Mouse (Mus musculus) spleen, adult 2 months (tissue): Measurements from ENCODE around the gene Cdh4. TPM values are rescaled to one million over a fixed set of nuclear protein-coding genes. Genes with fewer than 3 reads are reported as not detected.

Experiments
- DNase-seq, 2 experiments: peaks; one replicate each; pipeline versions ENCODE4 v3.0.0 to v3.0.0-alpha.2; 2012 to 2021; ENCODE audit warnings: low spot score in 2 of 2, low read depth in 1 of 2
- H3K27ac ChIP-seq: fragments of 200-500 bp; 2 replicates; pipeline ENCODE4 v1.5.1; 2012; ENCODE audit warnings: low read length, inconsistent platforms; ENCODE audit not compliant: insufficient read depth
- H3K27me3 ChIP-seq: fragments of 200-500 bp; 2 replicates; pipeline ENCODE4 v1.6.1; 2012; ENCODE audit warnings: mild to moderate bottlenecking, moderate library complexity, low read length, inconsistent platforms; ENCODE audit not compliant: control insufficient read depth, insufficient read depth
- H3K36me3 ChIP-seq: fragments of 200-500 bp; 2 replicates; pipeline ENCODE4 v1.6.1; 2012; ENCODE audit warnings: mild to moderate bottlenecking, low read length, inconsistent platforms; ENCODE audit not compliant: control insufficient read depth, insufficient read depth
- H3K4me1 ChIP-seq: fragments of 200-500 bp; 2 replicates; pipeline ENCODE4 v1.6.1; 2011; ENCODE audit warnings: inconsistent platforms; ENCODE audit not compliant: control insufficient read depth, insufficient read depth, insufficient read length
- H3K4me3 ChIP-seq: fragments of 200-500 bp; 2 replicates; pipeline ENCODE4 v1.5.1; 2011; ENCODE audit warnings: mild to moderate bottlenecking, inconsistent platforms; ENCODE audit not compliant: insufficient read depth, insufficient read length; ENCODE audit errors: extremely low read depth
- CTCF ChIP-seq: fragments of 200-500 bp; IDR thresholded peaks from 2 replicates; pipeline ENCODE4 v1.5.1; 2011; ENCODE audit warnings: mild to moderate bottlenecking, inconsistent platforms; ENCODE audit not compliant: insufficient read depth, insufficient read length, insufficient replicate concordance; ENCODE audit errors: extremely low read depth
- POLR2A ChIP-seq: fragments of 200-500 bp; IDR thresholded peaks from 2 replicates; pipeline ENCODE4 v1.6.1; 2011; ENCODE audit warnings: low read depth, low read length, inconsistent platforms
- WGBS: fragments of 180-500 bp; shearing (Covaris S2); methylation state at CpG from one replicate; pipeline ENCODE4 v1.1.7; 2018; 5-methylcytosine and 5-hydroxymethylcytosine counted together
- polyA plus RNA-seq: library from polyadenylated mRNA; depleted of rRNA; stranded (reverse); fragments of >200 nt; gene quantifications from 2 replicates; pipeline ENCODE4 v1.2.3, GENCODE M21; 2012

Cdh4 gene
- polyA plus RNA-seq, 1 experiment = 1.0 TPM

DNA sequence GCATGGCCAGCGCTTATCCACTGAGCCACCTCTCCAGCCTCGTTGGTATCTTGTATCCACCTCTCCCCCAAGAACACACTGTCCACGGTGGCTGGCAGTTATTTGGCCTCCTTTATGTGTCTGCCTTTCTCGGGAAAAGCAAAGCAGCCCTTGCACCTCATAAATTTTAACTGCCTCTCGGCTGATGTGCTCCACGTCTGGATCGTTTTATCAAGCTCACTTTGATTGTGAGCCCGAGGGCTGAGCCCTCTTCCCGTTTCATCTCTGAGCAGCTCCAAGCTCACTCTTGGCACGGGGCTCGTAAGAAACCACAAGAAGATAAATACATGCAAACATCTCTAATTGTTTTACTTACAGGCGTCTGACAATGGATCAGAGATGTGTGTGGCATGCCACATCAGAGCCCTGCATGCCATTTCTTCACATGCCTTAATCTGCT, 245.0 kb downstream of the Cdh4 start:
- Histone ChIP-seq H3K27ac (no peak overlapping the region), H3K36me3 (no peaks in the 10 kb centered on the region), H3K4me1 (no peaks in the 10 kb centered on the region), H3K27me3 (no peaks in the 10 kb centered on the region), H3K4me3 (no peak overlapping the region)
- TF ChIP-seq POLR2A = no peak
- TF ChIP-seq CTCF = no peak
- no peak for DNase-seq
- WGBS = 43% methylated on average over 12 of the region's 12 CpGs

DNA sequence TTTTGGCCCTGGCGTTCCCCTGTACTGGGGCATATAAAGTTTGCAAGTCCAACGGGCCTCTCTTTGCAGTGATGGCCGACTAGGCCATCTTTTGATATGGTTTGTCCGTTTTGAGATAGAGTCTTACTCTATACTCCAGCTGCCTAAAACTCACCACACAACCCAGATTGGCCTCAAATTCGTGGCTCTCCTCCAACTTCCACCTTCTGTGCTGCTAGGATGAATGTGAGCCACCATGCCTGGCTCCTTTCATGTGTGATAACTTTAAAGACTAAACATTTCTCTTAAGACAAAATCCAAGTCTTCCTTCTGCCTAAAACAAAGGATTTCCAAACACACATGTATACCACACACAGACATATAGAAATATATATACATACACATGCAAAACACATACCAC, 246.7 kb downstream of the Cdh4 start:
- no peaks in the 10 kb centered on the region for H3K36me3 ChIP-seq
- WGBS = 70% methylated on average over 5 of the region's 5 CpGs
- no peak overlapping the region for H3K27ac ChIP-seq
- DNase-seq = no peak
- no peaks in the 10 kb centered on the region for H3K4me1 ChIP-seq
- TF ChIP-seq CTCF = no peak
- TF ChIP-seq POLR2A = no peak
- H3K27me3 ChIP-seq = no peaks in the 10 kb centered on the region
- no peak overlapping the region for H3K4me3 ChIP-seq

DNA sequence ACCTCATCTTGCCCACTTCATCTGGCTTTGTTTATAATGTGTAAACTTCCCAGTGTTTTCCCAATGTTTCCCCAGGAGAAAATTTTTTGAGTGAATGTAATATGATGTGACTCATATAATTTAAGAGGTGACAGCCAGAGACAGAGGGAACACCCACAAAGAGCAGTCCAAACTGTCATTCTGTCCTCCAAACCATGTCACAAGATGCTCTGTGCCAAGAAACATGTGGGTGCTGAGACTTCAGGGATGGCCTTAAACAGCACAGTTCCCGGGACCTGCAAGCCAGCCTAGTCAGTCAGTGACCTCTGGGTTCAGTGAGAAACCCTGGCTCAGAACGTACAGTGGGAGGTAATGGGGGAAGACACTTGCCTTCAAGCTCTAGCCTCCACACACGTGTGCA, 247.5 kb downstream of the Cdh4 start:
- H3K27ac ChIP-seq = no peak overlapping the region
- DNase-seq = no peak
- H3K27me3 ChIP-seq = no peaks in the 10 kb centered on the region
- 61% methylated on average over 3 of the region's 3 CpGs for WGBS
- no peaks in the 10 kb centered on the region for H3K36me3 ChIP-seq
- H3K4me3 ChIP-seq = no peak overlapping the region
- no peaks in the 10 kb centered on the region for H3K4me1 ChIP-seq
- TF ChIP-seq POLR2A = no peak
- no peak for TF ChIP-seq CTCF

DNA sequence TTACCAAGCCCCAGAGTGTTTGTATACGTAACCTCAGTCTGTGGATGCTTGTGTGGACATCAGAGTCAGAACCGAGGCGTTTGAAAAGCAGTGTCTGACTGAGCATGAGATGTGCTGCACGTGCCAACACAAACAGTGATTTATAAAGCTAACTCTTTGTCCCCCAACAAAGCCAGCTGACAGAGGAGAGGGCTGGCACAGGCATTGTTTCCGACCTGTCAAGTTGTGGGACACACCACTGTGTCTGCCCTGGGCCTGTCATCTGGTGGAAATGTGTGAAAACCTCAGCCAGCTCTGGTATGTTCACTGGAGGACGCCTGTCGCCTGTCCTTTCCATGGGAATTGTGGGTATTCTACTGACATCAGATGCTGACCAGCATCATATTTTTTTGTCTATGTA, 248.3 kb downstream of the Cdh4 start:
- 75% methylated on average over 7 of the region's 7 CpGs for WGBS
- H3K4me1 ChIP-seq = no peaks in the 10 kb centered on the region
- no peak overlapping the region for H3K4me3 ChIP-seq
- no peaks in the 10 kb centered on the region for H3K27me3 ChIP-seq
- DNase-seq = no peak
- H3K36me3 ChIP-seq = no peaks in the 10 kb centered on the region
- TF ChIP-seq CTCF (no peak), POLR2A (no peak)
- no peak overlapping the region for H3K27ac ChIP-seq

DNA sequence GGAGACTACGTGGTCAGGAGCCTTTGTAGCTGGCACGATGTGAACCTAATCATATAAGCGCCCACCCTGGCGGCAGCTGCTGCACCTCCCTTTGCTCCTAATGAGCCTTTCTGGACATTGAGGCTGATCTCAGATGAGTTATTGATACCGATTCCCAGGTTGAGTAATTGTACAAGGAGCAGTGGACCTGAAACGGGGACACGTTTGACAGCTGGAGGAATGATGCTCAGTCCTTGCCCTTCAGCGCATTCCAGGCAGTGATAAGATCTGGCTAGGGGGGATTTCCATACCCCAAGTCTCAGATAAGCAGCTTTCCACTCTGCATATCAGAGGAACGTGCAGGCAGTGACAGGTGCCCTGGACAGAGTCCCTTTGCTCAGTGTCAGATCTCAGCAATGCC, 252.7 kb downstream of the Cdh4 start:
- Histone ChIP-seq H3K4me1 (no peaks in the 10 kb centered on the region), H3K27ac (no peak overlapping the region), H3K4me3 (no peak overlapping the region), H3K36me3 (no peaks in the 10 kb centered on the region), H3K27me3 (no peaks in the 10 kb centered on the region)
- WGBS = 74% methylated on average over 9 of the region's 9 CpGs
- TF ChIP-seq POLR2A (no peak), CTCF (no peak)
- DNase-seq = no peak

DNA sequence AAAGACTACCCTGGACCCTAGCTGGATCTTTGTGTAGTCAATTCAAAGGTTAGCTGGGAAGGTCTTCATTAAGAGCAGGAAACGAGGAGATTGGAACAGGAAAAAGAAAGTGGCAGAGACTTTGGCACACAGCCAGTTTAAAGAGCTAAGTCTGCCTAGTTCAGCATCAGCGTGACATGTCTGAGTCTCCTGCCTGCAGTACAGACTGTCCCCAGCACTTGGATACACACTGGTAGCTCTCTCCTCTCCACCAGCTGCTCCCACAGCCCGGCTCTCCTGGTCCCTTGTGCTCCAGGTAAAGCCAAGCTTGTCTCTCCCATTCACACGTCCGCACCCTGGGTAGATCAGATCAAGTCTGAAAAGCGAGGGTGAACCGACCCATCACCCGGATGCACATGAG, 255.4 kb downstream of the Cdh4 start:
- no peak for DNase-seq
- H3K4me1 ChIP-seq = no peaks in the 10 kb centered on the region
- no peaks in the 10 kb centered on the region for H3K27me3 ChIP-seq
- no peaks in the 10 kb centered on the region for H3K36me3 ChIP-seq
- H3K27ac ChIP-seq = no peak overlapping the region
- WGBS = 74% methylated on average over 8 of the region's 8 CpGs
- H3K4me3 ChIP-seq = no peak overlapping the region
- TF ChIP-seq CTCF (no peak), POLR2A (no peak)

DNA sequence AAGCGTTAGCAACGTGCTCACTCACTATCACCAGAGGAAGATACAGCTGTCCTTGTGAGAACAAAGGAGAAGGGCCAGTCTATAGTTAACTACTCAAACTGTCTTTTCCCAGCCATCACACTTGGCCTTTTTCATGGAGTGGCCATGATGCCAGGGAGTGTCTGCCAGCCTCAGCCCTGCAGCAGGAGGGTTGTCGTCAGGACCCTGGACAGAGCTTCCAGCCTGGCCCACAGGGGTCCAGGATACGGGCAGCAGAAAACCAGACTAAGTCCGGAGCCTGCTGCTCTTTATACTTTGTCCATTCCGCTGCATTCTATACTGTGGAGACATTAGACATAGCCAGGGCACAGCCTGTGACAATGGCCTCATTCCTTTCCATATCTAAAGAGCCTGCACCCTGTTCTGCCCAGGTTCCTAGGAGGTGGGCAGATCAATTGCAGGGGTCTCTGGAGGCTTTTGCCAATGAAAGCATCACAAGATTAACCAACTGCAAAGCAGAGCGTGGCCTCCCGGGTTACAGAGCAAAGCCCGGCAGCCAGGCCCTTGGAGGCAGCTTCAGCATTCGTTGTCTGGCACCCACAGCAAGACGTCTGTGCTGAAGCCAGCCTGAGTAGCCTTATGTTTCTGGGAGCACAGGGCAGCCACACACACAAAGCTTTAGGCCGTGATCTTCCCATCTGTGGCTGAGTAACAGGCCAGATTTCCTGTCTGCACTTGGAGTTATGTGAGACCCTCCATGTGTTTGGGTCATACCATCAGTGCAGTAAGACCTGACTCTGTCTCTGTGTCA, 256.2 kb downstream of the Cdh4 start:
- Histone ChIP-seq H3K4me1 (no peaks in the 10 kb centered on the region), H3K27me3 (no peaks in the 10 kb centered on the region), H3K4me3 (no peak overlapping the region), H3K36me3 (no peaks in the 10 kb centered on the region), H3K27ac (no peak overlapping the region)
- WGBS = 58% methylated on average over 12 of the region's 12 CpGs
- no peak for TF ChIP-seq CTCF
- TF ChIP-seq POLR2A = no peak
- DNase-seq = no peak
